Mouse (Mus musculus) thymus, postnatal 14 days (tissue): Measurements from ENCODE around the gene Rab11b.

ENCODE experiments used
- DNase-seq: peaks from one replicate; pipeline ENCODE4 v3.0.0; 2021

The Rab11b gene

GRCm38 (mm10) chr17:33713271-33713670 is 47.1 kb downstream of the Rab11b start:
- DNase-seq: no peak

- no peak for DNase-seq
Measured at GRCm38 (mm10) chr17:33709834-33710233, 50.5 kb downstream of the Rab11b start.

- no peak for DNase-seq
Measured at GRCm38 (mm10) chr17:33703091-33703490, 57.2 kb downstream of the Rab11b start.

GRCm38 (mm10) chr17:33702178-33702577 is 58.2 kb downstream of the Rab11b start:
- DNase-seq: no peak

- DNase-seq: no peak
Measured at GRCm38 (mm10) chr17:33695471-33695870, 64.9 kb downstream of the Rab11b start.
